Mouse (Mus musculus) CH12.LX (cell line): ENCODE measurements around the gene Slc26a9.

ENCODE experiments used
- EP300 ChIP-seq: IDR thresholded peaks from 2 replicates; pipeline ENCODE4 v1.6.1; 2011; ENCODE audit warnings: low read length, improper control_type of control experiment
- GABPA ChIP-seq: IDR thresholded peaks from 2 replicates; pipeline ENCODE4 v1.6.1; 2012; ENCODE audit warnings: low read depth, low read length, improper control_type of control experiment, inconsistent platforms; ENCODE audit not compliant: insufficient replicate concordance
- KAT2A ChIP-seq: IDR thresholded peaks from 2 replicates; pipeline ENCODE4 v1.6.1; 2012; ENCODE audit warnings: low read length, improper control_type of control experiment, inconsistent platforms; ENCODE audit not compliant: insufficient replicate concordance
- MEF2A ChIP-seq: IDR thresholded peaks from 2 replicates; pipeline ENCODE4 v1.6.1; 2014; ENCODE audit warnings: low read depth, mild to moderate bottlenecking, inconsistent platforms, low read length, improper control_type of control experiment, borderline replicate concordance
- NELFE ChIP-seq: IDR thresholded peaks from 2 replicates; pipeline ENCODE4 v1.6.1; 2011; ENCODE audit warnings: low read depth, low read length, improper control_type of control experiment
- TCF12 ChIP-seq: IDR thresholded peaks from 2 replicates; pipeline ENCODE4 v1.6.1; 2014; ENCODE audit warnings: low read depth, mild to moderate bottlenecking, inconsistent platforms, low read length, improper control_type of control experiment

GRCm38 (mm10) chr1:131718952-131719694, 24.7 kb upstream of the Slc26a9 start:
- TF ChIP-seq TCF12 (no peak), KAT2A (no peak), MEF2A (no peak), GABPA (no peak), NELFE (no peak), EP300 (no peak)
